Comparison of ENCODE assay signal across 8 mouse cellular contexts in the genomic region with DNA sequence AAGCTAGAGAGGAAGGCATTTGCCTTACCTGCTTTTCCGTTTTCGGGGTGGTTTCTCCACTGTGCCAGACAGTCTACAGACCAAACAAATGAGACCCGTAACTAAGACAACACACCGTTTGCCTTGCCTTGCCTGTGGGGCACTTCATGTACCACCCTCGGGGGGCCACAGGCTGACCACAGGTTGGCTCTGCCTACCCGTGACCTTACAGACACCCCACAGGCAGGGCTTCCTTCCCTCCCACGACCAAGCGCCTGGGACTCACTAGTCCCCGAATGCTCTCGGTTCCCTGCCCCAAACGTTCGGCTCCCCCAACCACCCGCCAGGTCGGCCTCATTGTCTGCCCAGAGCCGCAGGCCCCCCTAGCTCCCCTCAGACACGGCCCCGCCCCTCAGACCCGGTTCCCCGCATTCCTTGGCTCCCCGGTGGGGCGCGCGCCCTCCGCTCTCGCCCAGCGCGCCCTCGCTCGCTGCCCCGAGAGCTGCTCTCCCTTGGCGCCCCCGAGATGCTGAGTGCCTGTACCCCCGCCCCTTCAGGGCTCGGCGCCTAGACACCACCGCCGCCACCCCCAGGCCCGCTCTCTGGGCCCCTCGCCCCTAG. TPM values are rescaled to one million over a fixed set of nuclear protein-coding genes. Genes with fewer than 3 reads are reported as not detected.
DNase-seq lines count a peak whose midpoint lies in the region; ATAC-seq and TF ChIP-seq lines count a peak whose summit lies in the region.

No protein-coding gene starts in this region.

- peaks cover 3% of the 10 kb centered on the region; the same call in 1 of the 2 replicates for H3K4me1 ChIP-seq in liver, adult 2 months (ENCODE audit: control insufficient read depth, insufficient read depth, low read length)

- peaks cover 2% of the 10 kb centered on the region; the same call in 1 of the 2 replicates for H3K36me3 ChIP-seq in liver, adult 2 months (ENCODE audit: control insufficient read depth, insufficient read depth, low read length)

- no peaks in the 10 kb centered on the region for H3K27me3 ChIP-seq in liver, adult 2 months (ENCODE audit: control insufficient read depth, insufficient read depth, low read length)

- WGBS in liver, adult 2 months, result 2% methylated on average over 39 of the region's 39 CpGs

- H3K9ac ChIP-seq in liver, adult 2 months (ENCODE audit: low read depth, low read length), result peak overlapping the region; percentile 80

- H3K4me3 ChIP-seq in liver, adult 2 months (ENCODE audit: insufficient read depth, low read depth, low read length), result peak overlapping the region; percentile 82

- ATAC-seq in monocyte, adult 5-6 weeks (replicated peaks; ENCODE audit: insufficient number of reproducible peaks, low FRiP score, low TSS enrichment, poor library complexity, severe bottlenecking), result peak; percentile 36

- peak; percentile 54 for DNase-seq in adrenal gland, postnatal 25 days
- DNase-seq in adrenal gland, adult (ENCODE audit: inconsistent age in 2 of 2, low spot score in 1 of 2), result no peak
- peak; percentile 53 for DNase-seq in right cerebral cortex, postnatal 14 days
- no peak for DNase-seq in right cerebral cortex, postnatal 10 days (ENCODE audit: low spot score in 2 of 2)
- peak; percentile 62 for DNase-seq in forelimb bud, embryonic 11.5 days (ENCODE audit: low read depth, low spot score)
- DNase-seq in liver, adult 2 months (ENCODE audit: extremely low read depth, low read depth, low spot score), result no peak
- DNase-seq in ovary, postnatal 10 days (ENCODE audit: low spot score), result no peak

- no peak for TF ChIP-seq CTCF in liver, adult 2 months (IDR thresholded peaks at IDR 0.05; ENCODE audit: low read depth, low read length)

- H3K27ac ChIP-seq in liver, adult 2 months (replicated peaks; ENCODE audit: insufficient read depth, low read depth, low read length), result no peak overlapping the region

- no peak for TF ChIP-seq POLR2A in liver, adult 2 months (IDR thresholded peaks at IDR 0.05; ENCODE audit: extremely low read depth, insufficient read depth, low read length)

- peaks cover 4% of the 10 kb centered on the region; the same call in 1 of the 2 replicates for H3K79me2 ChIP-seq in liver, adult 2 months (ENCODE audit: control insufficient read depth, insufficient read depth, low read length)

RNA-seq across cellular contexts. Expression of a gene that starts 0.5 kb away (rescaled TPM):
- total RNA-seq in adrenal gland, postnatal 25 days (2021), result 9.7 and 12.9 TPM in 2 replicates
- total RNA-seq in liver, adult 2 months (2014; rRNA removed), result 3.4 and 4.7 TPM in 2 replicates
- polyA plus RNA-seq in liver, adult 2 months (2012; rRNA removed), result 0.17 and 0.28 TPM in 2 replicates
- total RNA-seq in monocyte, adult 5-6 weeks (2017), result 4.5 to 12.5 TPM (median 12.3 TPM) in 3 replicates

RNA-seq across cellular contexts. Expression of a gene that starts 36.2 kb away (rescaled TPM):
- 80.2 and 89.7 TPM in 2 replicates for total RNA-seq in adrenal gland, postnatal 25 days (2021)
- 22.4 and 27.1 TPM in 2 replicates for total RNA-seq in liver, adult 2 months (2014; rRNA removed)
- 16.3 and 20.9 TPM in 2 replicates for polyA plus RNA-seq in liver, adult 2 months (2012; rRNA removed)
- 42.0 to 78.0 TPM (median 71.4 TPM) in 3 replicates for total RNA-seq in monocyte, adult 5-6 weeks (2017)

Comparison
In these comparisons a context has a peak if more than half of its experiments do, and no peak if none do; other contexts are left out.
1. DNase-seq: peak in adrenal gland, postnatal 25 days (single experiment), right cerebral cortex, postnatal 14 days (single experiment) and forelimb bud, embryonic 11.5 days (single experiment); none in adrenal gland, adult (0 of 2), right cerebral cortex, postnatal 10 days (0 of 2), liver, adult 2 months (single experiment) and ovary, postnatal 10 days (single experiment).